Mouse (Mus musculus) bone marrow, adult 2 months (tissue): ENCODE results near the gene Ergic1.

Experiments
- CTCF ChIP-seq: fragments of 200-500 bp; IDR thresholded peaks from 2 replicates; pipeline ENCODE4 v1.5.1; 2011; ENCODE audit warnings: low read length, control low read depth; ENCODE audit not compliant: control insufficient read depth, insufficient read depth
- POLR2A ChIP-seq: fragments of 200-500 bp; IDR thresholded peaks from 2 replicates; pipeline ENCODE4 v1.6.1; 2011; ENCODE audit warnings: low read depth, mild to moderate bottlenecking, control low read depth, low read length, borderline replicate concordance; ENCODE audit not compliant: control insufficient read depth

DNA sequence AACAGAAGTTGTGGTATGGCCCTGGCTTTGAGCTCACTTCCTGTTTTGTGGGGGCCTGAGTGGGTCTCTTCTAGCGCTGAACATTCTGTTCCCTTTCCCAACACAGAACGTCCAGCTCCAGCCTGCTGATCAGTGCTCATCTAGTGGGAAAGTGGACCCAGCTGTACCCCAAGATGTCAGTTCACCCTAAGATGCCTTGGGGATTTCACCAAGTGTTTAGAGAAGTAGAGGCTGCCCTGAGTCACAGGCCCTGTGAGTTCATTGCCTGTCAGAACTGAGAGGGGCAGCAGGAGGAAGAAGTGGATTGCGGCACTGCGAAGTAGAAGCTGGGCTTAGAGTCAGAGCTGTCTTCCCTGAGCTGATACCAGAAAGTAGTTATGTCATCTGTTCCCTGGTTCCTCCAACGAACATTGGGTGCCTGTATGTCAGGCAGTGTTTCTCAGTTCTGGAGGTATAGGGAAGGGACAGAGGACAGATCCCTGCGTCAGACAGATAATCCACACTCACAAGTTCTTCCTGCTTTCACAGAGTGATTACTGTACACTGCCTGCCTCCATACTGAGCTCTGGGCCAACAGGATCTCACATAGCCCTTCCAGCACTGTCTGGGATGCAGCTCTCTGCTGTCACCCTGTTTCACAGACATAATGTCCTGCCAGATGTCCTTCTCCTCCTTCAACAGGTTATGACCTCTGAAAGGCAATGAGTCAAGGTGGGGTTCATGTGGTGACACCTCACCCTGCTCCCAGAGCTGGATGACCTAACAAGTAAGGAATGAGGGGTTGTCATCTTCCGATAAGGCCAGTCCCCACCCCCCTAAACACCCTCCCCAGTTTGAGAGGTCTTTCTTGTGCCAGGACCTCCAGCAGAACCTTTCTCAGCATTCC, 25.8 kb upstream of the Ergic1 start:
- TF ChIP-seq CTCF (no peak), POLR2A (no peak)
